Comparison of ENCODE assay signal across 11 mouse cellular contexts in the genomic region with DNA sequence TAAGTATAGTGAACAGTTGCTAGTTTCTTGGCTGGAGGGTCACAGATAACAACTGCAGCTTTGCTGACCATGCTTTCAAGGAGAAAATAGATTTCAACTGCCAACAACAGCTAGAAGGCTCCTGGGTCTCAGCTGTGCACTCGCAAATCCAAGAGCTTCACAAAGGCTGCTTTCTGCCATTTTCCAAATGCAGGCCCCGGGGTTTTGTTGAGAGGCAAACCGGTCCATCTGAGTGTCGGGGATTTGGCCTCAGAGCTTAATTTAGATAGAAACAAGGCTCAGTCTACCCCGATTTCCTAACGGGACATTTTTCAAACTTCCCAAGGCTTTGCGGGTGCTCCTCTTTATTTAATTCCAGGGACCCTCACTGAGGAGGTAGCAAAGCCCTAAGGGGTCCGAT. TPM values are rescaled to one million over a fixed set of nuclear protein-coding genes. Genes with fewer than 3 reads are reported as not detected.
DNase-seq lines count a peak whose midpoint lies in the region; ATAC-seq and TF ChIP-seq lines count a peak whose summit lies in the region.
"Had no signal": no experiment of that assay in that cellular context is flagged by ENCODE, and none has a peak within 500 bp of the region (broad histone marks: within the 10 kb centered on the region; RNA-seq: fewer than 3 reads in every experiment).

No protein-coding gene starts in this region.

- H3K4me2 ChIP-seq in forebrain, embryonic 11.5 days (ENCODE audit: low read depth, low read length, severe bottlenecking), result peak overlapping the region; percentile 2; the same call in 1 of the 2 replicates
- no peak overlapping the region for H3K4me2 ChIP-seq in forebrain, embryonic 16.5 days (ENCODE audit: low read length)
- no peak overlapping the region for H3K4me2 ChIP-seq in midbrain, embryonic 16.5 days (ENCODE audit: low read length)
- peak overlapping the region; percentile 46; the same call in 1 of the 2 replicates for H3K4me2 ChIP-seq in intestine, embryonic 16.5 days (ENCODE audit: low read depth, low read length)
- H3K4me2 ChIP-seq in myocyte (ENCODE audit: low read depth), result peak overlapping the region; percentile 76

- H3K9me3 ChIP-seq in forebrain, embryonic 11.5 days (ENCODE audit: control insufficient read depth, low read length), result no peaks in the 10 kb centered on the region
- H3K9me3 ChIP-seq in forebrain, embryonic 16.5 days (ENCODE audit: control insufficient read depth, low read length), result no peaks in the 10 kb centered on the region
- no peaks in the 10 kb centered on the region for H3K9me3 ChIP-seq in midbrain, embryonic 10.5 days (replicated peaks)
- H3K9me3 ChIP-seq in midbrain, embryonic 16.5 days (replicated peaks; ENCODE audit: control insufficient read depth, low read length, poor library complexity, severe bottlenecking), result no peaks in the 10 kb centered on the region
- H3K9me3 ChIP-seq in intestine, embryonic 16.5 days (ENCODE audit: control insufficient read depth, low read length), result no peaks in the 10 kb centered on the region

- H3K4me1 ChIP-seq in forebrain, embryonic 11.5 days (replicated peaks; ENCODE audit: control insufficient read depth, insufficient read depth, low read length), result peaks cover 6% of the 10 kb centered on the region
- H3K4me1 ChIP-seq in forebrain, embryonic 16.5 days (replicated peaks; ENCODE audit: control insufficient read depth, insufficient read depth, low read length), result 0 out of 2 replicates have a peak, but pooled peaks cover 2% of the 10 kb centered on the region
- H3K4me1 ChIP-seq in midbrain, embryonic 10.5 days, result peaks cover 55% of the 10 kb centered on the region
- H3K4me1 ChIP-seq in midbrain, embryonic 16.5 days (ENCODE audit: control insufficient read depth, insufficient read depth, low read length), result peaks cover 3% of the 10 kb centered on the region; the same call in 1 of the 2 replicates
- peaks cover 41% of the 10 kb centered on the region for H3K4me1 ChIP-seq in intestine, embryonic 16.5 days (ENCODE audit: control insufficient read depth, insufficient read depth, low read length)

- H3K9ac ChIP-seq in forebrain, embryonic 11.5 days (ENCODE audit: low read length), result no peak overlapping the region; the same call in 1 of the 2 replicates
- H3K9ac ChIP-seq in forebrain, embryonic 16.5 days (replicated peaks; ENCODE audit: low read depth, low read length), result no peak overlapping the region
- no peak overlapping the region for H3K9ac ChIP-seq in midbrain, embryonic 16.5 days (ENCODE audit: low read depth, low read length)
- H3K9ac ChIP-seq in intestine, embryonic 16.5 days (ENCODE audit: low read depth, low read length), result peak overlapping the region; percentile 53

- H3K36me3 ChIP-seq in forebrain, embryonic 11.5 days (ENCODE audit: control insufficient read depth, insufficient read depth, low read length), result no peaks in the 10 kb centered on the region
- no peaks in the 10 kb centered on the region for H3K36me3 ChIP-seq in forebrain, embryonic 16.5 days (ENCODE audit: control insufficient read depth, insufficient read depth)
- no peaks in the 10 kb centered on the region for H3K36me3 ChIP-seq in midbrain, embryonic 10.5 days
- no peaks in the 10 kb centered on the region for H3K36me3 ChIP-seq in midbrain, embryonic 16.5 days (ENCODE audit: control insufficient read depth, insufficient read depth, low read length)
- no peaks in the 10 kb centered on the region for H3K36me3 ChIP-seq in intestine, embryonic 16.5 days (ENCODE audit: control insufficient read depth, insufficient read depth, low read length)
- H3K36me3 ChIP-seq in myocyte (ENCODE audit: control insufficient read depth, insufficient read depth), result no peaks in the 10 kb centered on the region

- H3K27ac ChIP-seq in forebrain, embryonic 11.5 days (ENCODE audit: low read depth, low read length), result no peak overlapping the region; the same call in 1 of the 2 replicates
- H3K27ac ChIP-seq in forebrain, embryonic 16.5 days (ENCODE audit: low read length), result no peak overlapping the region
- peak overlapping the region; percentile 64 for H3K27ac ChIP-seq in midbrain, embryonic 10.5 days (replicated peaks)
- no peak overlapping the region for H3K27ac ChIP-seq in midbrain, embryonic 16.5 days (ENCODE audit: low read length)
- peak overlapping the region; percentile 76 for H3K27ac ChIP-seq in intestine, embryonic 16.5 days (ENCODE audit: low read length)

- no peak for ATAC-seq in forebrain, embryonic 11.5 days (replicated peaks; ENCODE audit: low FRiP score)
- ATAC-seq in forebrain, embryonic 16.5 days, result no peak
- no peak for ATAC-seq in midbrain, embryonic 16.5 days
- ATAC-seq in intestine, embryonic 16.5 days, result no peak

- no peak for TF ChIP-seq POLR2A in myocyte (IDR thresholded peaks at IDR 0.05; ENCODE audit: insufficient read length, low read depth)

- 0 out of 2 replicates have a peak, but pooled peaks cover 2% of the 10 kb centered on the region for H3K27me3 ChIP-seq in forebrain, embryonic 11.5 days (ENCODE audit: control insufficient read depth, insufficient read depth, low read length)
- no peaks in the 10 kb centered on the region for H3K27me3 ChIP-seq in forebrain, embryonic 16.5 days (replicated peaks; ENCODE audit: control insufficient read depth, insufficient read depth, low read length)
- no peaks in the 10 kb centered on the region for H3K27me3 ChIP-seq in midbrain, embryonic 10.5 days (ENCODE audit: low read depth, poor library complexity, severe bottlenecking)
- no peaks in the 10 kb centered on the region; the same call in 1 of the 2 replicates for H3K27me3 ChIP-seq in midbrain, embryonic 16.5 days (ENCODE audit: control insufficient read depth, insufficient read depth, low read depth, low read length)
- H3K27me3 ChIP-seq in intestine, embryonic 16.5 days (replicated peaks; ENCODE audit: control insufficient read depth, insufficient read depth, low read length), result no peaks in the 10 kb centered on the region
- no peaks in the 10 kb centered on the region for H3K27me3 ChIP-seq in myocyte (ENCODE audit: control insufficient read depth, insufficient read depth, insufficient read length)

- DNase-seq in forebrain, embryonic 11.5 days (ENCODE audit: low spot score), result no peak
- DNase-seq in midbrain, embryonic 10.5 days (ENCODE audit: low spot score), result no peak
- DNase-seq in urinary bladder, adult 2 months (ENCODE audit: low spot score), result no peak
- DNase-seq in T-cell, adult 2 months (ENCODE audit: low spot score), result no peak
- DNase-seq: cerebellum, adult 9-10 months; kidney, adult 18-20 months; right cerebral cortex, postnatal 25 days had no signal

- no peak overlapping the region for H3K4me3 ChIP-seq in forebrain, embryonic 11.5 days (ENCODE audit: low read depth, low read length)
- H3K4me3 ChIP-seq in forebrain, embryonic 16.5 days (replicated peaks; ENCODE audit: low read length), result no peak overlapping the region
- no peak overlapping the region for H3K4me3 ChIP-seq in midbrain, embryonic 10.5 days
- H3K4me3 ChIP-seq in midbrain, embryonic 16.5 days (ENCODE audit: low read depth, low read length), result no peak overlapping the region
- peak overlapping the region; percentile 27 for H3K4me3 ChIP-seq in intestine, embryonic 16.5 days (ENCODE audit: low read length)
- H3K4me3 ChIP-seq in myocyte, result no peak overlapping the region

- no peak overlapping the region for H3ac ChIP-seq in myocyte (ENCODE audit: control insufficient read depth, insufficient read length)

- 44% methylated on average over 8 of the region's 8 CpGs for WGBS in forebrain, embryonic 11.5 days
- WGBS in forebrain, embryonic 16.5 days, result 47% methylated on average over 8 of the region's 8 CpGs
- 49% methylated on average over 8 of the region's 8 CpGs for WGBS in midbrain, embryonic 10.5 days
- 44% methylated on average over 8 of the region's 8 CpGs for WGBS in midbrain, embryonic 16.5 days
- 50% methylated on average over 8 of the region's 8 CpGs for WGBS in intestine, embryonic 16.5 days

- no peaks in the 10 kb centered on the region for H3K79me2 ChIP-seq in myocyte (ENCODE audit: control insufficient read depth, insufficient read depth)

TF ChIP-seq in myocyte, 11 proteins besides CTCF, POLR2A, EP300 and RAD21:
- TF ChIP-seq REST (IDR thresholded peaks at IDR 0.05; ENCODE audit: insufficient read depth, insufficient read length), result no peak
- TF ChIP-seq E2F4 (IDR thresholded peaks at IDR 0.05; ENCODE audit: insufficient read depth), result no peak
- peak; percentile 9 to 50 (median 34) for TF ChIP-seq MYOD1 (IDR thresholded peaks at IDR 0.05; ENCODE audit: control insufficient read depth in 1 of 3, insufficient read length in 2 of 3, low read depth in 2 of 3)
- no peak for TF ChIP-seq POLR2AphosphoS2 (IDR thresholded peaks at IDR 0.05; ENCODE audit: insufficient read length, low read depth)
- TF ChIP-seq TCF3 (IDR thresholded peaks at IDR 0.05; ENCODE audit: insufficient read length, low read depth), result no peak
- TF ChIP-seq TCF12 (IDR thresholded peaks at IDR 0.05; ENCODE audit: insufficient read depth, poor library complexity, severe bottlenecking), result peak; percentile 65
- no peak for TF ChIP-seq MAX (IDR thresholded peaks at IDR 0.05; ENCODE audit: low read depth)
- no peak for TF ChIP-seq USF1 (IDR thresholded peaks at IDR 0.05; ENCODE audit: low read depth)
- TF ChIP-seq SRF (IDR thresholded peaks at IDR 0.05; ENCODE audit: control insufficient read depth, insufficient read length, low read depth), result no peak
- peak in 2 of 3 experiments; percentile 69 to 87 for TF ChIP-seq MYOG (IDR thresholded peaks at IDR 0.05; ENCODE audit: control insufficient read depth in 1 of 3, insufficient read depth in 1 of 3, insufficient read length in 2 of 3, low read depth in 2 of 3)
- no peak for TF ChIP-seq CEBPB (IDR thresholded peaks at IDR 0.05; ENCODE audit: insufficient read depth, poor library complexity, severe bottlenecking)

RNA-seq across cellular contexts. Expression of a gene that starts 27.5 kb away (rescaled TPM):
- 89.5 and 101 TPM in 2 replicates for polyA plus RNA-seq in forebrain, embryonic 11.5 days (2014; fragmentation: Nextera tagmentation; extraction: Ambion mirVana)
- polyA plus RNA-seq in forebrain, embryonic 16.5 days (2015; fragmentation: Nextera tagmentation; extraction: Ambion mirVana), result 25.5 and 28.6 TPM in 2 replicates
- polyA plus RNA-seq in midbrain, embryonic 10.5 days (2016; fragmentation: Nextera tagmentation; extraction: Ambion mirVana), result 103 and 112 TPM in 2 replicates
- 7.1 and 8.7 TPM in 2 replicates for polyA plus RNA-seq in midbrain, embryonic 16.5 days (2015; fragmentation: Nextera tagmentation; extraction: Ambion mirVana)
- 38.1 and 40.4 TPM in 2 replicates for polyA plus RNA-seq in intestine, embryonic 16.5 days (2015; fragmentation: Nextera tagmentation; extraction: Ambion mirVana)
- 3.8 TPM for polyA plus RNA-seq in myocyte (2012; fragmentation: generic; extraction: Trizol)
- 0.66 and 1.2 TPM in 2 replicates for polyA plus RNA-seq in urinary bladder, adult 2 months (2012; rRNA removed)

Comparison
In these comparisons a context has a peak if more than half of its experiments do, and no peak if none do; other contexts are left out.
1. H3K27ac ChIP-seq: peak in midbrain, embryonic 10.5 days (single experiment) and intestine, embryonic 16.5 days (single experiment); none in forebrain, embryonic 11.5 days (single experiment), forebrain, embryonic 16.5 days (single experiment) and midbrain, embryonic 16.5 days (single experiment).
2. H3K4me2 ChIP-seq: peak in forebrain, embryonic 11.5 days (single experiment), intestine, embryonic 16.5 days (single experiment) and myocyte (single experiment); none in forebrain, embryonic 16.5 days (single experiment) and midbrain, embryonic 16.5 days (single experiment).